ENCODE assay signal across 9 mouse cellular contexts in genomic region chr2:155848291-155848690, GRCm38 (mm10). TPM values are rescaled to one million over a fixed set of nuclear protein-coding genes. Genes with fewer than 3 reads are reported as not detected.
DNase-seq lines count a peak whose midpoint lies in the region; ATAC-seq and TF ChIP-seq lines count a peak whose summit lies in the region.
"Had no signal": no experiment of that assay in that cellular context is flagged by ENCODE, and none has a peak within 500 bp of the region (broad histone marks: within the 10 kb centered on the region; RNA-seq: fewer than 3 reads in every experiment).

No protein-coding gene starts in this region.

- CTCF ChIA-PET in Patski (lab: Charles Lee), result interaction anchor here (0.8 to 2.9 kb wide), 6 partner anchors 12 to 103 kb away, joined by 3 to 14 read pairs (median 4); partner anchors contain the start of gene Gdf5

- ATAC-seq in Patski, result peak; percentile 53
- ATAC-seq in limb, embryonic 12.5 days (ENCODE audit: insufficient number of reproducible peaks, insufficient read depth, low FRiP score, low TSS enrichment, low read depth), result peak; percentile 29; the same call in 1 of the 2 replicates
- ATAC-seq in neural tube, embryonic 11.5 days (ENCODE audit: insufficient read depth, low FRiP score, low TSS enrichment), result no peak
- ATAC-seq in stomach, postnatal 0 days (ENCODE audit: low FRiP score, low TSS enrichment), result peak; percentile 52; the same call in 1 of the 2 replicates

- DNase-seq in 3134 (ENCODE audit: extremely low read depth, insufficient read length, low spot score) (peak; percentile 65), Patski (ENCODE audit: low read depth, low spot score) (no peak)
- peak; percentile 77 for DNase-seq in cerebellum, adult 9-11 months
- peak; percentile 66 to 74 for DNase-seq in gastrocnemius, adult 8-10 months (ENCODE audit: low spot score in 2 of 2)
- peak; percentile 81 for DNase-seq in kidney, adult 2 months
- peak; percentile 77 for DNase-seq in neural tube, embryonic 11.5 days (ENCODE audit: low spot score)
- DNase-seq in stomach, postnatal 0 days (ENCODE audit: low spot score), result peak; percentile 87

- POLR2A ChIA-PET in Patski (lab: Charles Lee), result interaction anchor here (1.2 kb wide), 1 partner anchor 10 kb away, joined by 3 read pairs; no protein-coding TSS in a partner anchor

- H3K4me1 ChIP-seq in kidney, adult 2 months (ENCODE audit: control insufficient read depth, insufficient read depth, low read length), result no peaks in the 10 kb centered on the region
- H3K4me1 ChIP-seq in limb, embryonic 12.5 days (replicated peaks), result peaks cover 19% of the 10 kb centered on the region
- no peaks in the 10 kb centered on the region for H3K4me1 ChIP-seq in neural tube, embryonic 11.5 days (ENCODE audit: control insufficient read depth, insufficient read depth, low read length)
- no peaks in the 10 kb centered on the region for H3K4me1 ChIP-seq in stomach, postnatal 0 days (replicated peaks; ENCODE audit: control insufficient read depth, insufficient read depth)

- peak; percentile 85 for TF ChIP-seq CTCF in Patski (IDR thresholded peaks at IDR 0.05)
- peak; percentile 93 for TF ChIP-seq CTCF in kidney, adult 2 months (conservative IDR thresholded peaks at IDR 0.05; ENCODE audit: insufficient read depth, insufficient read length, low read depth, low read length)
- peak; percentile 99 for TF ChIP-seq CTCF in stomach, postnatal 0 days (IDR thresholded peaks at IDR 0.05; ENCODE audit: low read depth)

- no peaks in the 10 kb centered on the region for H3K9me3 ChIP-seq in limb, embryonic 12.5 days
- no peaks in the 10 kb centered on the region for H3K9me3 ChIP-seq in neural tube, embryonic 11.5 days (ENCODE audit: control insufficient read depth, low read length)
- no peaks in the 10 kb centered on the region for H3K9me3 ChIP-seq in stomach, postnatal 0 days (ENCODE audit: control insufficient read depth, low read length)

- WGBS in kidney, adult 2 months, result 22% methylated on average over 6 of the region's 6 CpGs
- WGBS in limb, embryonic 12.5 days, result 38% methylated on average over 6 of the region's 6 CpGs
- 40% methylated on average over 6 of the region's 6 CpGs for WGBS in neural tube, embryonic 11.5 days
- 23% methylated on average over 6 of the region's 6 CpGs for WGBS in stomach, postnatal 0 days

- H3K27me3 ChIP-seq in Patski, result no peaks in the 10 kb centered on the region
- no peaks in the 10 kb centered on the region for H3K27me3 ChIP-seq in kidney, adult 2 months (replicated peaks; ENCODE audit: control insufficient read depth, insufficient read depth, low read length)
- H3K27me3 ChIP-seq in limb, embryonic 12.5 days, result no peaks in the 10 kb centered on the region
- no peaks in the 10 kb centered on the region for H3K27me3 ChIP-seq in neural tube, embryonic 11.5 days (ENCODE audit: control insufficient read depth, insufficient read depth, low read length)
- no peaks in the 10 kb centered on the region for H3K27me3 ChIP-seq in stomach, postnatal 0 days (ENCODE audit: control insufficient read depth, insufficient read depth, low read length)

- no peak for TF ChIP-seq EP300 in stomach, postnatal 0 days (optimal IDR thresholded peaks at IDR 0.05)

- no peak overlapping the region for H3K27ac ChIP-seq in kidney, adult 2 months (ENCODE audit: insufficient read depth, low read depth, low read length)
- H3K27ac ChIP-seq in limb, embryonic 12.5 days, result peak overlapping the region; percentile 47; the same call in 1 of the 2 replicates
- no peak overlapping the region for H3K27ac ChIP-seq in neural tube, embryonic 11.5 days (ENCODE audit: low read depth, low read length)
- H3K27ac ChIP-seq in stomach, postnatal 0 days (replicated peaks), result no peak overlapping the region

- no peak for TF ChIP-seq POLR2A in kidney, adult 2 months (IDR thresholded peaks at IDR 0.05; ENCODE audit: low read depth, low read length)

- no peak overlapping the region for H3K4me2 ChIP-seq in limb, embryonic 12.5 days
- no peak overlapping the region for H3K4me2 ChIP-seq in neural tube, embryonic 11.5 days (ENCODE audit: low read depth)
- H3K4me2 ChIP-seq in stomach, postnatal 0 days (replicated peaks; ENCODE audit: low read depth), result no peak overlapping the region

- 0 out of 2 replicates have a peak, but pooled peaks cover 3% of the 10 kb centered on the region for H3K36me3 ChIP-seq in kidney, adult 2 months (ENCODE audit: control insufficient read depth, insufficient read depth, low read length)
- peaks cover 79% of the 10 kb centered on the region for H3K36me3 ChIP-seq in limb, embryonic 12.5 days
- no peaks in the 10 kb centered on the region; the same call in 1 of the 2 replicates for H3K36me3 ChIP-seq in neural tube, embryonic 11.5 days (ENCODE audit: control insufficient read depth, insufficient read depth, low read length)
- H3K36me3 ChIP-seq in stomach, postnatal 0 days (ENCODE audit: control insufficient read depth, insufficient read depth, low read length), result peaks cover 7% of the 10 kb centered on the region; the same call in 1 of the 2 replicates

- in situ Hi-C loops in Patski (cut with MboI; ENCODE audit: low pct_unique_long_range_greater_than_20kb), result loop anchor here (5.0 to 25.0 kb wide), 2 partner anchors 99 to 289 kb away; partner anchors contain the start of genes Gdf5, Gm28036, Nfs1 and Romo1

- no peak overlapping the region for H3K9ac ChIP-seq in limb, embryonic 12.5 days (replicated peaks)
- H3K9ac ChIP-seq in neural tube, embryonic 11.5 days (ENCODE audit: low read length), result no peak overlapping the region
- no peak overlapping the region for H3K9ac ChIP-seq in stomach, postnatal 0 days (ENCODE audit: low read length)

- no peak overlapping the region for H3K4me3 ChIP-seq in kidney, adult 2 months (ENCODE audit: insufficient read depth, low read depth, low read length)
- H3K4me3 ChIP-seq in limb, embryonic 12.5 days (replicated peaks), result no peak overlapping the region
- H3K4me3 ChIP-seq in neural tube, embryonic 11.5 days (ENCODE audit: low read depth, low read length), result no peak overlapping the region
- no peak overlapping the region for H3K4me3 ChIP-seq in stomach, postnatal 0 days (ENCODE audit: low read depth, low read length)
- H3K4me3 ChIP-seq: erythroblast, embryonic 14.5 days had no signal

RNA-seq across cellular contexts. Expression of gene Fam83c, which starts 13.6 kb away (rescaled TPM):
- 0.10 TPM for polyA plus RNA-seq in Patski (2021)
- total RNA-seq in gastrocnemius, adult 8-10 months (2022), result not detected
- 0.03 TPM in 1 of 2 replicates, not detected in the other for polyA plus RNA-seq in kidney, adult 2 months (2012; rRNA removed)
- polyA plus RNA-seq in limb, embryonic 12.5 days (2016; fragmentation: Nextera tagmentation; extraction: Ambion mirVana), result 0.28 and 0.31 TPM in 2 replicates
- 0.15 and 0.27 TPM in 2 replicates for polyA plus RNA-seq in neural tube, embryonic 11.5 days (2014; fragmentation: Nextera tagmentation; extraction: Ambion mirVana)
- polyA plus RNA-seq in stomach, postnatal 0 days (2015; fragmentation: Nextera tagmentation; extraction: Ambion mirVana), result 2.7 and 4.4 TPM in 2 replicates
- polyA plus RNA-seq: erythroblast, embryonic 14.5 days had no signal

RNA-seq across cellular contexts. Expression of gene Eif6, which starts 21.6 kb away (rescaled TPM):
- polyA plus RNA-seq in Patski (2021), result 170 TPM
- total RNA-seq in gastrocnemius, adult 8-10 months (2022), result 10 to 100 TPM; 44.3 to 49.9 (median 48.6) TPM
- polyA plus RNA-seq in kidney, adult 2 months (2012; rRNA removed), result 108 and 113 TPM in 2 replicates
- 180 and 186 TPM in 2 replicates for polyA plus RNA-seq in limb, embryonic 12.5 days (2016; fragmentation: Nextera tagmentation; extraction: Ambion mirVana)
- 199 TPM in 2 replicates for polyA plus RNA-seq in neural tube, embryonic 11.5 days (2014; fragmentation: Nextera tagmentation; extraction: Ambion mirVana)
- polyA plus RNA-seq in stomach, postnatal 0 days (2015; fragmentation: Nextera tagmentation; extraction: Ambion mirVana), result 310 and 318 TPM in 2 replicates

RNA-seq across cellular contexts. Expression of gene BC029722, which starts 29.1 kb away (rescaled TPM):
- polyA plus RNA-seq in Patski (2021), result 49.6 TPM
- 10 to 100 TPM; 23.2 to 31.3 (median 27.6) TPM for total RNA-seq in gastrocnemius, adult 8-10 months (2022)
- polyA plus RNA-seq in kidney, adult 2 months (2012; rRNA removed), result 56.4 and 69.9 TPM in 2 replicates
- 13.0 and 13.5 TPM in 2 replicates for polyA plus RNA-seq in limb, embryonic 12.5 days (2016; fragmentation: Nextera tagmentation; extraction: Ambion mirVana)
- 11.1 and 12.2 TPM in 2 replicates for polyA plus RNA-seq in neural tube, embryonic 11.5 days (2014; fragmentation: Nextera tagmentation; extraction: Ambion mirVana)
- polyA plus RNA-seq in stomach, postnatal 0 days (2015; fragmentation: Nextera tagmentation; extraction: Ambion mirVana), result 26.8 and 29.8 TPM in 2 replicates
